Mouse (Mus musculus) neural tube, embryonic 14.5 days (tissue): ENCODE results near the gene Slc7a14. TPM values are rescaled to one million over a fixed set of nuclear protein-coding genes. Genes with fewer than 3 reads are reported as not detected.
"Not testable (repeated sequence)": the region's sequence is repeated elsewhere in the genome, so short reads cannot be mapped to it uniquely, and the experiment has no call there.

Experiments
- ATAC-seq: fragments of 200-750 bp; cut with Nextera tagmentation; 2 replicates; pipeline ENCODE4 v1.8.0; 2017; ENCODE audit warnings: low read depth, mild to moderate bottlenecking, moderate TSS enrichment, moderate library complexity
- H3K27ac ChIP-seq: fragments of 300-500 bp; sonication (generic); 2 replicates; pipeline ENCODE4 v1.5.1; 2014; ENCODE audit warnings: low read depth, mild to moderate bottlenecking, control low read depth, low read length, moderate library complexity, mixed read lengths
- H3K27me3 ChIP-seq: fragments of 300-500 bp; sonication (generic); 2 replicates; pipeline ENCODE4 v1.6.1; 2014; ENCODE audit warnings: low read length; ENCODE audit not compliant: control insufficient read depth, insufficient read depth
- H3K36me3 ChIP-seq: fragments of 300-500 bp; sonication (generic); 2 replicates; pipeline ENCODE4 v1.6.1; 2014; ENCODE audit warnings: low read length, mixed read lengths; ENCODE audit not compliant: control insufficient read depth, insufficient read depth
- H3K4me1 ChIP-seq: fragments of 300-500 bp; sonication (generic); 2 replicates; pipeline ENCODE4 v1.6.1; 2014; ENCODE audit warnings: low read length; ENCODE audit not compliant: control insufficient read depth, insufficient read depth
- H3K4me2 ChIP-seq: fragments of 300-500 bp; sonication (generic); 2 replicates; pipeline ENCODE4 v1.6.1; 2014; ENCODE audit warnings: mild to moderate bottlenecking, low read depth, low read length, control low read depth
- H3K4me3 ChIP-seq: fragments of 300-500 bp; sonication (generic); 2 replicates; pipeline ENCODE4 v1.5.1; 2014; ENCODE audit warnings: low read depth, low read length, control low read depth, mixed read lengths
- H3K9ac ChIP-seq: fragments of 300-500 bp; sonication (generic); replicated peaks from 2 replicates; pipeline ENCODE4 v1.6.1; 2014; ENCODE audit warnings: low read depth, mild to moderate bottlenecking, control low read depth, low read length, mixed read lengths
- H3K9me3 ChIP-seq: fragments of 300-500 bp; sonication (generic); 2 replicates; pipeline ENCODE4 v1.6.1; 2016; ENCODE audit warnings: low read length; ENCODE audit not compliant: control insufficient read depth
- WGBS: fragments of 180-500 bp; shearing (Covaris S2); extraction: QIAGEN DNeasy Blood & Tissue Kit; methylation state at CpG from one replicate; pipeline ENCODE4 v1.1.7; 2014; 5-methylcytosine and 5-hydroxymethylcytosine counted together
- polyA plus RNA-seq: library from polyadenylated mRNA; unstranded; fragments of >200 nt; fragmentation: Nextera tagmentation; extraction: Ambion mirVana; gene quantifications from 2 replicates; pipeline ENCODE4 v1.2.1, GENCODE M21; 2014

The Slc7a14 gene
- polyA plus RNA-seq, 1 experiment from 2014 or later: 10.8 TPM

GRCm38 (mm10) chr3:31307936-31308335 lies 2.2 kb downstream of the Slc7a14 start:
- H3K9me3 ChIP-seq: no peaks in the 10 kb centered on the region
- ATAC-seq: no peak
- 84% methylated on average over 6 of the region's 6 CpGs for whole genome bisulfite sequencing
- H3K27me3 ChIP-seq: no peaks in the 10 kb centered on the region
- H3K36me3 ChIP-seq: no peaks in the 10 kb centered on the region
- peak overlapping the region; percentile 78; the same call in 1 of the 2 replicates for H3K4me2 ChIP-seq
- H3K9ac ChIP-seq: no peak overlapping the region
- no peak overlapping the region for H3K27ac ChIP-seq
- H3K4me3 ChIP-seq: no peak overlapping the region
- H3K4me1 ChIP-seq: no peaks in the 10 kb centered on the region

DNA sequence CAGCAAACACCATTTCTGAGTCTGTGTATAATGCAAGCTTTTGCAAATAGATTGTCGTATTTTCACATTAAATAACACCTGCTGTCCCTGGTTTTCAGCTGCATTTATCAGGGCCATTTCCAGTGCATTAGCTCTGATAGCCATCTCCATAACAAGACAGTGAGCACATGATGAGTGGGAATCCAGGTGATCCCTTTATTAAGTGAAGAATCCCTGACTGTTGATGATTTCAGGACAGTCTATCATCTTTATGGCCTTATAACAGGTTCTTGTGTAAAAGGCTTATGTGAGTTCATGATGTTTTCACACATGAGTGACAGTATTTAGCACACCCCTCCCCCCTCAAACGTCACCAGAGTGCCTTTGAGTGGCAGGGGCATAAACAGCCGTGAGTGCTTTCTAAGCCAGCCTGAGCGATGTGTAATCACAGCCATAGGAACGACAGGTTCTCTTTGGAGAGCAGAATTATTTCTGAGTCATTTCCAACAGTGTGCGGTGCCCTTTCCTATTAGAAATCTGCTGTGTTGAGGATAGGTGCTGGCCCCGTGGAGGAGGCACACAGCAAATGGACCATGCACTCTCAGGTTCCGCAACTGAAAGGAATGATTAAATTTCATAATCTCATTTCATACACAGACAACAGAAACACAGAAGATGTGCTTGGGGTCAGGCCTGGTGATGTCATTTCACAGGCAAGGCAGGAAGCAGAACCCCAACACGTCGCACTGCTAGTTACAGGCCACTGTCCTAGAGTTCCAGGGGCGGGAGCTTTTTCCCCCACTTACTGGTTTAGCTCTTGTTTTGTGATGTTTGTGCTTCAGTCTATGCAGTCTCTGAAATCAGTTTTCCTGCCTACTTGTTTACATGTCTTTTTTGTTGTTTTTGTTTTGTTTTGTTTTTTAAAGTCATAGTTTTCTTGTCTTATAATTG lies 18.2 kb downstream of the Slc7a14 start:
- no peaks in the 10 kb centered on the region for H3K4me1 ChIP-seq
- 64% methylated on average over 11 of the region's 11 CpGs for WGBS
- no peak overlapping the region for H3K4me3 ChIP-seq
- H3K4me2 ChIP-seq: no peak overlapping the region
- ATAC-seq: peak; percentile 65; the same call in 1 of the 2 replicates
- H3K27ac ChIP-seq: peak overlapping the region; percentile 16; the same call in 1 of the 2 replicates
- no peaks in the 10 kb centered on the region for H3K36me3 ChIP-seq
- H3K9me3 ChIP-seq: no peaks in the 10 kb centered on the region
- no peak overlapping the region for H3K9ac ChIP-seq
- H3K27me3 ChIP-seq: no peaks in the 10 kb centered on the region

DNA sequence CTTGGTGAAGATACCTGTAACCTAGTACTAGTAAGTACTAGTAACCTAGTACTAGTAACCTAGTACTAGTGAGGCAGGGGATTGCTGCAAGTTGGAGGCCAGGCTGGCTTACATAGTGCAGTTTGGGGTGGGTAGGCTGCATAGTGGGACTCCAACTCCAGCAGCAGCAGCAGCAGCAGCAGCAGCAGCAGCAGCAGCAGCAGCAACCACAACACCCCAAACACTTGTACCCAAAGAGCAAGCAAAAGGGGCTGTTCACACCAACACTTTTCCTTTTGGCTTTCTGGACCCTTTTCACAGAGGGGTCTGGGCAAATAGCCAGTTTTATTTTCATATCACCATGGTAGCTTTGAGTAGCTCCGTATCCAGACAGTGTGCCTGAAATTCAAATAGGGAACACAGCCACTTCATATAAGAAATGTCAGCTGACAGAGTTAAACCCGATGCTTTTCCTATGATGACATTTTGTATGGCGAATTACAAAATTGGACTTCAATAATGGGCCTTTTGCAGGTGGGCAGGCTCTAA lies 22.7 kb downstream of the Slc7a14 start:
- H3K9ac ChIP-seq: no peak overlapping the region
- H3K36me3 ChIP-seq: no peaks in the 10 kb centered on the region
- no peak overlapping the region for H3K4me2 ChIP-seq
- H3K9me3 ChIP-seq: no peaks in the 10 kb centered on the region
- ATAC-seq: no peak
- no peaks in the 10 kb centered on the region for H3K27me3 ChIP-seq
- H3K4me3 ChIP-seq: no peak overlapping the region
- H3K4me1 ChIP-seq: no peaks in the 10 kb centered on the region
- H3K27ac ChIP-seq: no peak overlapping the region
- WGBS: 72% methylated on average over 3 of the region's 3 CpGs

GRCm38 (mm10) chr3:31281116-31281515 lies 29.1 kb downstream of the Slc7a14 start:
- Histone ChIP-seq H3K27ac (no peak overlapping the region), H3K9me3 (no peaks in the 10 kb centered on the region), H3K27me3 (no peaks in the 10 kb centered on the region), H3K36me3 (no peaks in the 10 kb centered on the region), H3K4me2 (no peak overlapping the region), H3K4me1 (no peaks in the 10 kb centered on the region), H3K4me3 (no peak overlapping the region), H3K9ac (no peak overlapping the region)
- no peak for ATAC-seq
- 67% methylated on average over 2 of the region's 2 CpGs for WGBS

DNA sequence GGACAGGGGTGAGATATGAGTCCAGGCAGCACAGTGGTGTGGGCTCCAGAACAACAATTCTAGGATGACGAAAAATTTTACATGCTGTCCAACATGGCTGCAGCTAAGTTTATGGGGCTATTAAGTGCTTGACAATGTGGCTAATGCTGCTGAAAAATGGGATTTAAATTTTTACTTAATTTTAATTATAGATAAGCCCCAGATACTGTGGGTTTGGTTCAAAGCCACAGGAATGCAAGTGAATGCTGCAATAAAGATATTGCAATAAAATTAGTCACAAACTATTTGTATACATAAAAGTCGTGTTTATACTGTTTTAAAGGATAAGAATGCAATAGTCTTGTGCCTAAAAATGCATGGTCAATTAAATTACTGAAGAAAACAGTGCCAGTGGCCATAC lies 35.3 kb downstream of the Slc7a14 start:
- no peak for ATAC-seq
- no peak overlapping the region for H3K9ac ChIP-seq
- WGBS: 70% methylated on average over 2 of the region's 2 CpGs

DNA sequence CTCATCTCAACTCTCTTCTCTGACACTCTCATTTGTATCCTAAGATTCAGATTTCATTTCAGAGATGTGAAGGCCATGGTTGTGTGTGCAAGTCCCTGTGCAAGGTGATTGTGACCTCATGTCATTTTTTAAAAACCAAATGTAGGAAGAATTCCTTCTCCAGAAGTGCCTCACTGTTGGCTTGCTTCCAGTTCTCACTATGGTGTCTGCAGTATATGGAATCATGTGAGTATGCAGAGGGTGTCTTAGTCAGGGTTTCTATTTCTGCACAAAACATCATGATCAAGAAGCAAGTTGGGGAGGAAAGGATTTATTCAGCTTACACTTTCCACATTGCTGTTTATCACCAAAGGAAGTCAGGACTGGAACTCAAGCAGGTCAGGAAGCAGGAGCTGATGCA lies 36.9 kb downstream of the Slc7a14 start:
- not testable (repeated sequence) for H3K9me3 ChIP-seq, H3K9ac ChIP-seq, ATAC-seq, H3K4me2 ChIP-seq, H3K36me3 ChIP-seq, H3K4me3 ChIP-seq, H3K27me3 ChIP-seq, H3K27ac ChIP-seq, H3K4me1 ChIP-seq

More for the DNA sequence above, 35.3 kb downstream of the Slc7a14 start:
- Histone ChIP-seq H3K27ac (no peak overlapping the region), H3K4me1 (no peaks in the 10 kb centered on the region), H3K4me3 (no peak overlapping the region), H3K27me3 (no peaks in the 10 kb centered on the region), H3K9me3 (no peaks in the 10 kb centered on the region), H3K36me3 (no peaks in the 10 kb centered on the region), H3K4me2 (no peak overlapping the region)

- H3K27me3 ChIP-seq: no peaks in the 10 kb centered on the region
- no peak overlapping the region for H3K4me2 ChIP-seq
- ATAC-seq: no peak
- H3K9ac ChIP-seq: no peak overlapping the region
- no peak overlapping the region for H3K27ac ChIP-seq
- H3K4me3 ChIP-seq: no peak overlapping the region
- H3K36me3 ChIP-seq: no peaks in the 10 kb centered on the region
- no peaks in the 10 kb centered on the region for H3K4me1 ChIP-seq
- H3K9me3 ChIP-seq: no peaks in the 10 kb centered on the region
- WGBS: 79% methylated on average over 2 of the region's 2 CpGs
Observed at GRCm38 (mm10) chr3:31272635-31273034, 37.5 kb downstream of the Slc7a14 start.

- no peak for ATAC-seq
- 84% methylated on average over 4 of the region's 4 CpGs for WGBS
- no peaks in the 10 kb centered on the region for H3K4me1 ChIP-seq
- no peak overlapping the region for H3K9ac ChIP-seq
- H3K9me3 ChIP-seq: no peaks in the 10 kb centered on the region
- no peaks in the 10 kb centered on the region for H3K36me3 ChIP-seq
- no peak overlapping the region for H3K27ac ChIP-seq
- H3K4me2 ChIP-seq: no peak overlapping the region
- no peak overlapping the region for H3K4me3 ChIP-seq
- H3K27me3 ChIP-seq: no peaks in the 10 kb centered on the region
Observed at GRCm38 (mm10) chr3:31269551-31270317, 40.4 kb downstream of the Slc7a14 start.

DNA sequence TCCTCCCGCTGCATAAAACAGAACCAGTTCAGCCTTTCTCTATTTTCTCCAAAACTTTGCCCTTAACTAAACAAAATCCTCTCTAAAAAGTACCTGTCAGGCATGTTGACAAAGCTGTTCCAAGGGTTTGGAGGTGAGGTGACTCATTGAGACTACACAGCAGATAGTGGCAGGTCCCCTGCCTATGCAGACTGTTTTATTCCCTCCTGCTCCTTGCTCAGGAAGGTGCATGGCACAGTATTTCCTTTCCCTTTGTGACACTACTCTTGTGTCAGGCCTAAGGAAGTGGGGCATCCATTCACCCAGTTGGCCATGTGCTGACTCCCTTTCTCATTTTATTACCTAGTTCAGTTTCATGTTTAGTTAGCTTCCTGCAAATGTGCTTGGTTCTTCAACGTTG lies 42.3 kb downstream of the Slc7a14 start:
- ATAC-seq: no peak
- H3K4me3 ChIP-seq: no peak overlapping the region
- whole genome bisulfite sequencing: 90% methylated on average over 2 of the region's 2 CpGs
- H3K4me1 ChIP-seq: no peaks in the 10 kb centered on the region
- H3K36me3 ChIP-seq: no peaks in the 10 kb centered on the region
- no peak overlapping the region for H3K27ac ChIP-seq
- no peak overlapping the region for H3K9ac ChIP-seq
- H3K9me3 ChIP-seq: no peaks in the 10 kb centered on the region
- no peaks in the 10 kb centered on the region for H3K27me3 ChIP-seq
- H3K4me2 ChIP-seq: no peak overlapping the region
